Mouse (Mus musculus) CD4-positive naive resting alpha-beta T cell, adult 76 days (primary cell): ENCODE results near the gene Zfp217. TPM values are rescaled to one million over a fixed set of nuclear protein-coding genes. Genes with fewer than 3 reads are reported as not detected.

Experiments used
- total RNA-seq: library from RNA; stranded (reverse); gene quantifications from one replicate; pipeline ENCODE4 v1.2.4, GENCODE M21; 2023

Zfp217 gene
- total RNA-seq = 35.3 TPM

DNA sequence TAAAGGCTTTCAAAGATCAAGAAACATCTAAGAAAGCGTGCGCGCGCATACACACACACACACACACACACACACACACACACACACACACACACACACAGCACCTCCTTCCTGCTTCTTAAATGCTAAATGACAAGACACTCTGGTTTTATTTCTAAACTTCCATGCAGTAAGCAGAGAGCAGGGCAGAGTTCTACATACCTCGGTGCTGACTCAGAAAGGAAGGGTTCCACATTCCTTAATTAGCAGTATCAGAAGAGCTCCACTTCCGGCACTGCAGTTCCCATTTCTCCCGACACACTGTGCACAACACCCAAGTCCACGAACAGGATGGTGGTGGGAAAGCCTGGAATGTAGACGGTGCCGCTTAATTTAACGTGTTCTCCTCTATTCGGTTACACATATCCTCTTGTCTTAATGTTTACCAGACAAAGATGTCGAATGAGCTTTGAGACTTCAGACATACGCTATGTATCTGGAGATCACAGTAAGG is at the start of gene Zfp217:
Gene Zfp217, minus strand, starts transcription at position 443 of the 493 bp plus-strand sequence.

